Mouse (Mus musculus) frontal cortex, adult (tissue): Measurements from ENCODE around the gene Pds5a.
A peak's percentile ranks its signal among the peaks of the same experiment; 100 is the strongest.

Experiments used
- ATAC-seq: cut with Nextera tagmentation; 2 replicates; pipeline ENCODE4 v1.9.2; 2017; ENCODE audit warnings: mild to moderate bottlenecking, moderate library complexity, mixed read lengths; ENCODE audit not compliant: low TSS enrichment

The Pds5a gene

DNA sequence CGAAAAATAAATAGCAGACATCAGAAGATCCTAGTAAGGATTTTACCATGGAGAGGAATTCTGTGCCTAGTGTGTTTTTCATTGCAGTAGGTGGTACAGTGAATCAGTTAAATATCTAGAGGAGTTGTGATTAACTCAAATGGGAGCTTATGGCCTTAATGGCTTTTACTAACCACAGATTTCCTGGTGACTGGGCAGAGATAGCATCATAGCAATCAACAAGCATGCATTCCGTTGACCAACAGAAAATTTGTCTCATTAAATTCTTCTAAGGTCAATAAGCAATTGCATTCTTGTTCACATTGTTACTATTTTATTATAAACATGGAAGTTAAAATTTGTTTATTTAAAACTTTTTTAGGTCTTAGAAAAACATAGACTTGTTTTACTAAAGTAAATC, 132.6 kb downstream of the Pds5a start:
- no peak for ATAC-seq

DNA sequence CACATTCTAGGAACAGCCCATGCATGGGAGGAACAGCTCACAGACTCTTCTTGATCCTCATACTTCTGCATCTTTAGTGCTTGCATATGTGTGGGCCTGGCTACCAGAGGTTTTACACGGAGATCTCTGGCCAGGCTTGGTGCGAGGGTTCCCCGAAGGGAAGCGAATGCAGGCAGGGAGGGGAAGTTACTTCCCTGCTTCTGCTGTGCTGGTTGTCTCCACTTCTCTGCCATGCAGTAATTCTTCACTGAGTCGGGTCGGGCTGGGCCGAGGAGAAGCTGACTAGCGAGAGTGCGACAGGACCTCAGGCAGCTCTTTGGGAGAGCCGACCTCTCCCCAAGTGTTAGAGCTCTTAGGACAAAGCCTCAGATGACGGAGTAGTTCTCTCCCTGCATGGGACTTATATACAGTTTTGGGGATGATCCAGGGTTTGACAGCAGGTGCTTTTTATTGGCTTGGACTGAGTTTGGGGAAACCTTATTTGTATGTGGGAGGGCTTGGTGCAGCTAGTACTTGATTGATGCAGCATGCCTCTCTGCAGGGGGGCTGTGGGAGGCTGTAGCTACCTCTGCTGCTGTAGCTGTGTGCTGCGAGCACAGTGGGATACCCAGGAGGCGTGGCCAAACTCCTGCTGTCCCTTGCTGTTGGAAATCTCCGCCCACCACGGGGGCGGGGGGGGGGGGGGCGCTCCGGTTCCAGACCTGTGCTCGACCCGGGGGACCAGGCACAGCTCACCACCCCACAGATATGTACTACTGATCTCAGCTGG, 136.8 kb downstream of the Pds5a start:
- peak; percentile 38 for ATAC-seq

DNA sequence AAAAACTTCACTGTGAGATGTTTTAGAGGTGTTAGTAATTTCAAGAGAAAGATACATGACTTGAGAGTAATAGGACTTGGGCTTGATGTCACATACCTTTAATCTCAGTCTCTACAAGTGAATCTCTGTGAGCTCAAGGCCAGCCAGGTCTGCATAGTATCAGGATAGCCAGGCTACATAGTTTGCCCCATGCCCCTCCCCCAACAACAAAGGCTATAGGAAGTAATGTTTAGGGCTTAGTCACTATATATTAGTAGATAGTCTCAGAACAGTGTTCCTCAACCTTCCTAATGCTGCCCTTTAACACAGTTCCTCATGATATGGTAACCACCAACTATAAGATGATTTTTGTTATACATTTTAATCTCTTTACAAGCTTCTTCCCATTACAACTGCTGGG, 141.0 kb downstream of the Pds5a start:
- no peak for ATAC-seq
